Comparison of ENCODE assay signal across 13 mouse cellular contexts in the genomic region with DNA sequence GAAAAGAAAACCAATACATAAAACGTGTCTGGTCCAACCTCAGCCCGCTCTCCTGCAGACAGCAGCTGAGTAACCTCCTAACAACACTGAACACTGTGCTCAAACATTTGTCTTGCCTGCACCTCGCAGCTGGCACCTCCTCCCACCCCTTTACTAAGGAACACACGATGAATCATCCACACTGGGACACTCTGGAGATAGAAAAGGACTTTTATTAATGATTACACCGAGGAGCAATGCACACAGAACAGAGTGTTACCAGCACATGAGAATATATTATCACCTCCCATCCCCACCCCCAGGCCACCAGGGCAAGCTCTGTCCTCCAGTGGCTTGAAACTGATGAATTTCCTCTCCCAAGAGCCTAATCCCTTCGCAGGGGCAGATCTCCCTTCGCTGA.
DNase-seq lines count a peak whose midpoint lies in the region; ATAC-seq and TF ChIP-seq lines count a peak whose summit lies in the region.
"Had no signal": no experiment of that assay in that cellular context is flagged by ENCODE, and none has a peak within 500 bp of the region (broad histone marks: within the 10 kb centered on the region; RNA-seq: fewer than 3 reads in every experiment).

No protein-coding gene starts in this region.

- H3K36me3 ChIP-seq in hindbrain, embryonic 13.5 days: no peaks in the 10 kb centered on the region
- H3K36me3 ChIP-seq in hindbrain, postnatal 0 days (ENCODE audit: insufficient read depth, low read length): no peaks in the 10 kb centered on the region
- no peaks in the 10 kb centered on the region for H3K36me3 ChIP-seq in neural tube, embryonic 11.5 days (ENCODE audit: control insufficient read depth, insufficient read depth, low read length)
- H3K36me3 ChIP-seq in neural tube, embryonic 15.5 days: no peaks in the 10 kb centered on the region
- H3K36me3 ChIP-seq: G1E; liver, embryonic 13.5 days had no signal

- 0 out of 2 replicates have a peak overlapping the region, but pooled peaks have one; percentile 6 for H3K27ac ChIP-seq in hindbrain, embryonic 13.5 days
- H3K27ac ChIP-seq in hindbrain, postnatal 0 days: no peak overlapping the region
- H3K27ac ChIP-seq in neural tube, embryonic 11.5 days (ENCODE audit: low read depth, low read length): no peak overlapping the region
- no peak overlapping the region for H3K27ac ChIP-seq in neural tube, embryonic 15.5 days (replicated peaks)
- H3K27ac ChIP-seq: liver, embryonic 13.5 days had no signal

- no peak for ATAC-seq in hindbrain, embryonic 13.5 days (ENCODE audit: low FRiP score)
- no peak for ATAC-seq in hindbrain, postnatal 0 days
- no peak for ATAC-seq in neural tube, embryonic 11.5 days (ENCODE audit: insufficient read depth, low FRiP score, low TSS enrichment)
- ATAC-seq in neural tube, embryonic 15.5 days (ENCODE audit: low FRiP score): no peak

- no peak overlapping the region for H3K4me2 ChIP-seq in hindbrain, embryonic 13.5 days
- H3K4me2 ChIP-seq in hindbrain, postnatal 0 days (ENCODE audit: low read depth, low read length): no peak overlapping the region
- no peak overlapping the region for H3K4me2 ChIP-seq in neural tube, embryonic 11.5 days (ENCODE audit: low read depth)
- H3K4me2 ChIP-seq in neural tube, embryonic 15.5 days: no peak overlapping the region
- H3K4me2 ChIP-seq: liver, embryonic 13.5 days had no signal

- H3K4me3 ChIP-seq in hindbrain, embryonic 13.5 days: no peak overlapping the region
- H3K4me3 ChIP-seq in hindbrain, postnatal 0 days (ENCODE audit: low read length): no peak overlapping the region
- H3K4me3 ChIP-seq in neural tube, embryonic 11.5 days (ENCODE audit: low read depth, low read length): no peak overlapping the region
- H3K4me3 ChIP-seq in neural tube, embryonic 15.5 days (replicated peaks): no peak overlapping the region
- H3K4me3 ChIP-seq: liver, embryonic 13.5 days had no signal

- no peak for DNase-seq in hindbrain, postnatal 0 days (ENCODE audit: low spot score)
- peak; percentile 12 for DNase-seq in neural tube, embryonic 11.5 days (ENCODE audit: low spot score)
- DNase-seq in layer of hippocampus, adult 8-10 months (ENCODE audit: low spot score in 2 of 2): peak; percentile 47 to 59
- peak; percentile 69 to 79 for DNase-seq in right cerebral cortex, postnatal 36 days (ENCODE audit: low spot score in 2 of 2)
- DNase-seq in T-cell, adult 2 months (ENCODE audit: low spot score): no peak
- no peak for DNase-seq in heart, postnatal 14 days
- DNase-seq: adrenal gland, postnatal 14 days; gastrocnemius, postnatal 14 days; kidney, adult 9 months; liver, embryonic 13.5 days had no signal

- intact Hi-C loops in heart, postnatal 14 days (cut with DNase I): no loop called here

- no peak overlapping the region for H3K9ac ChIP-seq in hindbrain, embryonic 13.5 days
- H3K9ac ChIP-seq in hindbrain, postnatal 0 days (replicated peaks; ENCODE audit: low read length): no peak overlapping the region
- no peak overlapping the region for H3K9ac ChIP-seq in neural tube, embryonic 11.5 days (ENCODE audit: low read length)
- no peak overlapping the region for H3K9ac ChIP-seq in neural tube, embryonic 15.5 days (replicated peaks)
- H3K9ac ChIP-seq: liver, embryonic 13.5 days had no signal

- H3K9me3 ChIP-seq in hindbrain, embryonic 13.5 days: no peaks in the 10 kb centered on the region
- H3K9me3 ChIP-seq in hindbrain, postnatal 0 days (ENCODE audit: low read length): no peaks in the 10 kb centered on the region
- H3K9me3 ChIP-seq in neural tube, embryonic 11.5 days (ENCODE audit: control insufficient read depth, low read length): no peaks in the 10 kb centered on the region
- no peaks in the 10 kb centered on the region for H3K9me3 ChIP-seq in neural tube, embryonic 15.5 days (replicated peaks)
- H3K9me3 ChIP-seq: liver, embryonic 13.5 days had no signal

- no peaks in the 10 kb centered on the region for H3K4me1 ChIP-seq in hindbrain, embryonic 13.5 days (replicated peaks)
- H3K4me1 ChIP-seq in hindbrain, postnatal 0 days (ENCODE audit: insufficient read depth, low read length): no peaks in the 10 kb centered on the region
- no peaks in the 10 kb centered on the region for H3K4me1 ChIP-seq in neural tube, embryonic 11.5 days (ENCODE audit: control insufficient read depth, insufficient read depth, low read length)
- H3K4me1 ChIP-seq in neural tube, embryonic 15.5 days: 0 out of 2 replicates have a peak, but pooled peaks cover 9% of the 10 kb centered on the region
- H3K4me1 ChIP-seq: liver, embryonic 13.5 days had no signal

- H3K27me3 ChIP-seq in hindbrain, embryonic 13.5 days: no peaks in the 10 kb centered on the region
- H3K27me3 ChIP-seq in hindbrain, postnatal 0 days (ENCODE audit: insufficient read depth, low read length): no peaks in the 10 kb centered on the region
- H3K27me3 ChIP-seq in neural tube, embryonic 11.5 days (ENCODE audit: control insufficient read depth, insufficient read depth, low read length): no peaks in the 10 kb centered on the region
- no peaks in the 10 kb centered on the region for H3K27me3 ChIP-seq in neural tube, embryonic 15.5 days (replicated peaks)
- H3K27me3 ChIP-seq: liver, embryonic 13.5 days had no signal

- no peak for TF ChIP-seq CTCF in hindbrain, postnatal 0 days (IDR thresholded peaks at IDR 0.05; ENCODE audit: low read depth)

- WGBS in hindbrain, embryonic 13.5 days: 56% methylated on average over 7 of the region's 7 CpGs
- 61% methylated on average over 7 of the region's 7 CpGs for WGBS in hindbrain, postnatal 0 days
- 59% methylated on average over 7 of the region's 7 CpGs for WGBS in neural tube, embryonic 11.5 days
- 49% methylated on average over 7 of the region's 7 CpGs for WGBS in neural tube, embryonic 15.5 days

Comparison
In these comparisons a context has a peak if more than half of its experiments do, and no peak if none do; other contexts are left out.
1. DNase-seq: peak in neural tube, embryonic 11.5 days (single experiment), layer of hippocampus, adult 8-10 months (2 of 2) and right cerebral cortex, postnatal 36 days (2 of 2); none in hindbrain, postnatal 0 days (single experiment), T-cell, adult 2 months (single experiment) and heart, postnatal 14 days (0 of 2).